Mouse (Mus musculus): ENCODE results near the gene Stfa1. TPM values are rescaled to one million over a fixed set of nuclear protein-coding genes. Genes with fewer than 3 reads are reported as not detected.
"Not testable (repeated sequence)": the region's sequence is repeated elsewhere in the genome, so short reads cannot be mapped to it uniquely, and the experiment has no call there.

Stfa1 gene
- 3.7 and 4.6 TPM in 2 replicates for polyA plus RNA-seq (2015; fragmentation: Nextera tagmentation; extraction: Ambion mirVana)

GRCm38 (mm10) chr16:36276796-36277195, at the start of gene Stfa1:
TSS of gene Stfa1 (plus strand) at chr16:36276951.
- WGBS, result 84% methylated on average over 4 of the region's 4 CpGs
- H3K4me3 ChIP-seq; H3K27me3 ChIP-seq; ATAC-seq (ENCODE audit: borderline replicate concordance, extremely low read depth, low FRiP score, low TSS enrichment); H3K27ac ChIP-seq; H3K9me3 ChIP-seq; H3K36me3 ChIP-seq; H3K9ac ChIP-seq; H3K4me2 ChIP-seq; H3K4me1 ChIP-seq: not testable (repeated sequence)

- ATAC-seq (ENCODE audit: borderline replicate concordance, extremely low read depth, low FRiP score, low TSS enrichment); H3K36me3 ChIP-seq; H3K4me3 ChIP-seq; H3K4me1 ChIP-seq; H3K27me3 ChIP-seq; H3K9ac ChIP-seq; H3K4me2 ChIP-seq; H3K27ac ChIP-seq; H3K9me3 ChIP-seq: not testable (repeated sequence)
Observed at GRCm38 (mm10) chr16:36260585-36260984, 16.2 kb upstream of the Stfa1 start.

- Histone ChIP-seq H3K27me3 (no peaks in the 10 kb centered on the region), H3K27ac (no peak overlapping the region), H3K4me1 (no peaks in the 10 kb centered on the region), H3K4me2 (no peak overlapping the region), H3K9me3 (no peaks in the 10 kb centered on the region), H3K4me3 (no peak overlapping the region), H3K36me3 (no peaks in the 10 kb centered on the region), H3K9ac (no peak overlapping the region)
- WGBS, result 74% methylated on average over 4 of the region's 4 CpGs
- no peak for ATAC-seq (ENCODE audit: borderline replicate concordance, extremely low read depth, low FRiP score, low TSS enrichment)
Observed at GRCm38 (mm10) chr16:36289140-36289539, 12.4 kb downstream of the Stfa1 start.

- H3K9ac ChIP-seq, result no peak overlapping the region
- no peaks in the 10 kb centered on the region for H3K9me3 ChIP-seq
- H3K36me3 ChIP-seq, result no peaks in the 10 kb centered on the region
- H3K4me1 ChIP-seq, result no peaks in the 10 kb centered on the region
- no peak overlapping the region for H3K27ac ChIP-seq
- 62% methylated on average over 4 of the region's 4 CpGs for WGBS
- no peak overlapping the region for H3K4me2 ChIP-seq
- no peak for ATAC-seq (ENCODE audit: borderline replicate concordance, extremely low read depth, low FRiP score, low TSS enrichment)
- no peaks in the 10 kb centered on the region for H3K27me3 ChIP-seq
- H3K4me3 ChIP-seq, result no peak overlapping the region
Observed at GRCm38 (mm10) chr16:36307631-36308030, 30.9 kb downstream of the Stfa1 start.

GRCm38 (mm10) chr16:36316111-36316510, 39.4 kb downstream of the Stfa1 start:
- H3K4me1 ChIP-seq; ATAC-seq (ENCODE audit: borderline replicate concordance, extremely low read depth, low FRiP score, low TSS enrichment); H3K27ac ChIP-seq; H3K4me2 ChIP-seq; H3K36me3 ChIP-seq; H3K4me3 ChIP-seq; H3K27me3 ChIP-seq; H3K9ac ChIP-seq; H3K9me3 ChIP-seq: not testable (repeated sequence)
- WGBS, result 75% methylated on average over 6 of the region's 6 CpGs

GRCm38 (mm10) chr16:36319286-36319685, 42.5 kb downstream of the Stfa1 start:
- Histone ChIP-seq H3K27ac (no peak overlapping the region), H3K27me3 (no peaks in the 10 kb centered on the region), H3K4me1 (no peaks in the 10 kb centered on the region), H3K4me2 (no peak overlapping the region), H3K9ac (no peak overlapping the region), H3K9me3 (no peaks in the 10 kb centered on the region), H3K36me3 (no peaks in the 10 kb centered on the region), H3K4me3 (no peak overlapping the region)
- ATAC-seq (ENCODE audit: borderline replicate concordance, extremely low read depth, low FRiP score, low TSS enrichment), result no peak

- Histone ChIP-seq H3K4me3 (no peak within 1 kb of the TSS), H3K4me2 (no peak within 1 kb of the TSS), H3K9me3 (no peaks in the 10 kb centered on the region), H3K36me3 (no peaks in the 10 kb centered on the region), H3K9ac (no peak within 1 kb of the TSS), H3K27ac (no peak within 1 kb of the TSS), H3K4me1 (no peaks in the 10 kb centered on the region), H3K27me3 (no peaks in the 10 kb centered on the region)
- ATAC-seq (ENCODE audit: borderline replicate concordance, extremely low read depth, low FRiP score, low TSS enrichment), result no peak
- WGBS, result 71% methylated on average over 3 of the region's 3 CpGs
Observed at GRCm38 (mm10) chr16:36334232-36334631, 57.5 kb downstream of the Stfa1 start, which contains the start of gene BC117090. TSS of gene BC117090 (minus strand) at chr16:36334332.

Other genes starting within 250 kb of the Stfa1 start
- gene Wdr5b, start 235.8 kb upstream of the Stfa1 start, polyA plus RNA-seq (2015; fragmentation: Nextera tagmentation; extraction: Ambion mirVana), result 9.4 and 9.6 TPM in 2 replicates
- gene Fam162a, start 205.4 kb upstream of the Stfa1 start, polyA plus RNA-seq (2015; fragmentation: Nextera tagmentation; extraction: Ambion mirVana), result 318 and 348 TPM in 2 replicates
- 75.3 and 78.1 TPM in 2 replicates for gene Ccdc58, start 205.3 kb upstream of the Stfa1 start, polyA plus RNA-seq (2015; fragmentation: Nextera tagmentation; extraction: Ambion mirVana)
- 0.05 and 0.12 TPM in 2 replicates for gene Csta1, start 145.7 kb upstream of the Stfa1 start, polyA plus RNA-seq (2015; fragmentation: Nextera tagmentation; extraction: Ambion mirVana)
- 0.56 and 0.91 TPM in 2 replicates for gene Stfa2l1, start 120.1 kb upstream of the Stfa1 start, polyA plus RNA-seq (2015; fragmentation: Nextera tagmentation; extraction: Ambion mirVana)
- gene Gm5483, start 92.7 kb upstream of the Stfa1 start, polyA plus RNA-seq (2015; fragmentation: Nextera tagmentation; extraction: Ambion mirVana), result 1.0 and 2.4 TPM in 2 replicates
- gene Gm5416, start 66.5 kb upstream of the Stfa1 start, polyA plus RNA-seq (2015; fragmentation: Nextera tagmentation; extraction: Ambion mirVana), result not detected in 2 replicates
- 0.59 and 0.91 TPM in 2 replicates for gene 2010005H15Rik, start 55.5 kb upstream of the Stfa1 start, polyA plus RNA-seq (2015; fragmentation: Nextera tagmentation; extraction: Ambion mirVana)
- gene BC117090, start 57.4 kb downstream of the Stfa1 start, polyA plus RNA-seq (2015; fragmentation: Nextera tagmentation; extraction: Ambion mirVana), result not detected in 2 replicates
- 2.6 and 3.1 TPM in 2 replicates for gene BC100530, start 90.8 kb downstream of the Stfa1 start, polyA plus RNA-seq (2015; fragmentation: Nextera tagmentation; extraction: Ambion mirVana)
- gene Stfa2, start 131.5 kb downstream of the Stfa1 start, polyA plus RNA-seq (2015; fragmentation: Nextera tagmentation; extraction: Ambion mirVana), result 0.39 and 0.84 TPM in 2 replicates
- 0.42 and 1.4 TPM in 2 replicates for gene Stfa3, start 178.4 kb downstream of the Stfa1 start, polyA plus RNA-seq (2015; fragmentation: Nextera tagmentation; extraction: Ambion mirVana)

Measured in lung, embryonic 15.5 days (tissue).